Mouse (Mus musculus) lung, postnatal 0 days (tissue): ENCODE results near the gene Trp53bp2. TPM values are rescaled to one million over a fixed set of nuclear protein-coding genes. Genes with fewer than 3 reads are reported as not detected.
A peak's percentile ranks its signal among the peaks of the same experiment; 100 is the strongest.

Experiments
- ATAC-seq: fragments of 200-750 bp; cut with Nextera tagmentation; 2 replicates; pipeline ENCODE4 v1.8.0; 2017; ENCODE audit warnings: moderate library complexity
- DNase-seq: peaks from one replicate; pipeline ENCODE4 v3.0.0-alpha.2; 2016; ENCODE audit warnings: low spot score
- H3K27ac ChIP-seq: fragments of 300-500 bp; sonication (generic); 2 replicates; pipeline ENCODE4 v1.5.1; 2014; ENCODE audit warnings: antibody characterized with exemption, mild to moderate bottlenecking, low read length, mixed read lengths
- H3K27me3 ChIP-seq: fragments of 300-500 bp; sonication (generic); replicated peaks from 2 replicates; pipeline ENCODE4 v1.6.1; 2014; ENCODE audit warnings: low read length, mixed read lengths; ENCODE audit not compliant: insufficient read depth
- H3K36me3 ChIP-seq: fragments of 300-500 bp; sonication (generic); 2 replicates; pipeline ENCODE4 v1.6.1; 2014; ENCODE audit warnings: low read length, mixed read lengths; ENCODE audit not compliant: insufficient read depth
- H3K4me1 ChIP-seq: fragments of 300-500 bp; sonication (generic); 2 replicates; pipeline ENCODE4 v1.6.1; 2014; ENCODE audit warnings: antibody characterized with exemption, low read depth, low read length, mixed read lengths; ENCODE audit not compliant: insufficient read depth
- H3K4me2 ChIP-seq: fragments of 300-500 bp; sonication (generic); replicated peaks from 2 replicates; pipeline ENCODE4 v1.6.1; 2014; ENCODE audit warnings: low read depth, mild to moderate bottlenecking, low read length, moderate library complexity, mixed read lengths
- H3K4me3 ChIP-seq: fragments of 300-500 bp; sonication (generic); 2 replicates; pipeline ENCODE4 v1.5.1; 2014; ENCODE audit warnings: low read depth, low read length
- H3K9ac ChIP-seq: fragments of 300-500 bp; sonication (generic); replicated peaks from 2 replicates; pipeline ENCODE4 v1.6.1; 2014; ENCODE audit warnings: low read depth, mild to moderate bottlenecking
- H3K9me3 ChIP-seq: fragments of 300-500 bp; sonication (generic); 2 replicates; pipeline ENCODE4 v1.6.1; 2016; ENCODE audit warnings: low read length, mixed read lengths
- CTCF ChIP-seq: IDR thresholded peaks from 2 replicates; pipeline ENCODE4 v1.5.1; 2016; ENCODE audit warnings: antibody characterized with exemption, mild to moderate bottlenecking
- EP300 ChIP-seq: IDR thresholded peaks from 2 replicates; pipeline ENCODE4 v1.6.1; 2016; ENCODE audit warnings: antibody characterized with exemption, mild to moderate bottlenecking, control low read depth
- WGBS: fragments of 180-500 bp; shearing (Covaris S2); extraction: QIAGEN DNeasy Blood & Tissue Kit; methylation state at CpG from one replicate; pipeline ENCODE4 v1.1.7; 2014; 5-methylcytosine and 5-hydroxymethylcytosine counted together
- polyA plus RNA-seq: library from polyadenylated mRNA; unstranded; fragments of >200 nt; fragmentation: Nextera tagmentation; extraction: Ambion mirVana; gene quantifications from 2 replicates; pipeline ENCODE4 v1.2.1, GENCODE M21; 2015

The Trp53bp2 gene
- polyA plus RNA-seq, 1 experiment from 2014 or later, result 27.0 TPM

DNA sequence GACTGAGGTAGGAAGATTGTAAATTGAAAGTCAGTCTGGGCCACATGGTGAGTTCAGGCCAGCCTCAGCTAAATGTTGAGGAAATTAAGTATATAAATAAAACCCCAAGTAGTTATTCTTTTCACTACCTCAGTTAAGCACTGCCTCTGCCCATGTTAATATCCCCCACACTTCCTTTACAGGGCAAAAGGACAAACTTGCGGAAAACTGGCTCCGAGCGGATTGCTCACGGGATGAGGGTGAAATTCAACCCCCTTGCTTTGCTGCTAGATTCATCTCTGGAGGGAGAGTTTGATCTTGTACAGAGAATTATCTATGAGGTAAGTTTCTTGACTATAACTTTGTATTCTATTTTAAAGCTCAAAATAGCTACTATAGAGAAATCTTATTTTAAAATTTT lies 43.5 kb downstream of the Trp53bp2 start:
- no peak overlapping the region for H3K9ac ChIP-seq

DNA sequence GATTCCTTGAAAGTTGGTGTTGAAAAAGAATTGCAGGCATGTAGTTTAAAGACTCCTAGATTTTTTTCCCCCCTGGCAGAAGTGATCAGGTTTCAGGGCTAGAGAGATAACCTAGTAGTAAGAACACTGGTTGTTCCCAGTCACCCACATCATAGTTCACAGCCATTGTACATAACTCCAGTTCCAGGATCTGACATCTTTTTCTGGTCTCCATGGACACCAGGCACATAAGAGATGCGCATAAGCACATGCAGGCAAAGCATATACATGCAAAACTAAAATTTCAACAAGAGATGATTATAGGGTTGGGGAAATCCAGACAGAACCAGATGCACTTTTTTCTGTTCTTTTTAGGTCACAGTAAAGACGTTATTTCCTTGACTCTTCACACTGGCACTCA lies 46.1 kb downstream of the Trp53bp2 start:
- no peak for DNase-seq
- Histone ChIP-seq H3K36me3 (peaks cover 19% of the 10 kb centered on the region; the same call in 1 of the 2 replicates), H3K4me2 (no peak overlapping the region)

More for the DNA sequence above, 43.5 kb downstream of the Trp53bp2 start:
- Histone ChIP-seq H3K9me3 (no peaks in the 10 kb centered on the region), H3K36me3 (peaks cover 27% of the 10 kb centered on the region; the same call in 1 of the 2 replicates), H3K27me3 (no peaks in the 10 kb centered on the region), H3K27ac (no peak overlapping the region), H3K4me1 (no peaks in the 10 kb centered on the region), H3K4me2 (no peak overlapping the region), H3K4me3 (no peak overlapping the region)
- DNase-seq (no peak), ATAC-seq (no peak)
- 58% methylated on average over 4 of the region's 4 CpGs for WGBS
- TF ChIP-seq EP300 (no peak), CTCF (no peak)

DNA sequence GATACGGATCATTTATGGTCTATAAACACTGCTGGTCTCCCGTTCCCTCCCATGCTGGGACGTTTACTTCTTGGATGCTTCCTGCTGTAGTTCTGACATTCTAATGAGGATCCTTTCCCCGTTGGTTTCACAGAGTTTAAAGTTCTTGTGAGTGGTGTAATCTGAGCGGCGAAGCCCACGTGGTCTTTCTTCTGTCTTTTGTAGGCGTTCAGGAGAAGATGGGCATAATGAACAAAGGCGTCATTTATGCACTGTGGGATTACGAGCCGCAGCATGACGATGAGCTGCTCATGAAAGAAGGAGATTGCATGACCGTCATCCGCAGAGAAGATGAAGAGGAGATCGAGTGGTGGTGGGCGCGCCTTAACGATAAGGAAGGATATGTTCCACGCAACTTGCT lies 49.6 kb downstream of the Trp53bp2 start:
- TF ChIP-seq EP300 (no peak), CTCF (no peak)
- no peak overlapping the region for H3K27ac ChIP-seq
- H3K9me3 ChIP-seq, result no peaks in the 10 kb centered on the region
- DNase-seq (no peak), ATAC-seq (no peak)
- no peak overlapping the region for H3K4me2 ChIP-seq
- no peak overlapping the region for H3K4me3 ChIP-seq
- H3K27me3 ChIP-seq, result no peaks in the 10 kb centered on the region
- WGBS, result 86% methylated on average over 19 of the region's 19 CpGs
- peaks cover 19% of the 10 kb centered on the region; the same call in 1 of the 2 replicates for H3K36me3 ChIP-seq
- H3K9ac ChIP-seq, result no peak overlapping the region
- H3K4me1 ChIP-seq, result no peaks in the 10 kb centered on the region

More for the DNA sequence above, 46.1 kb downstream of the Trp53bp2 start:
- Histone ChIP-seq H3K27ac (no peak overlapping the region), H3K4me3 (no peak overlapping the region), H3K27me3 (no peaks in the 10 kb centered on the region), H3K9me3 (no peaks in the 10 kb centered on the region), H3K4me1 (no peaks in the 10 kb centered on the region), H3K9ac (no peak overlapping the region)
- no peak for TF ChIP-seq EP300
- no peak for ATAC-seq
- 79% methylated on average over 2 of the region's 2 CpGs for whole genome bisulfite sequencing

DNA sequence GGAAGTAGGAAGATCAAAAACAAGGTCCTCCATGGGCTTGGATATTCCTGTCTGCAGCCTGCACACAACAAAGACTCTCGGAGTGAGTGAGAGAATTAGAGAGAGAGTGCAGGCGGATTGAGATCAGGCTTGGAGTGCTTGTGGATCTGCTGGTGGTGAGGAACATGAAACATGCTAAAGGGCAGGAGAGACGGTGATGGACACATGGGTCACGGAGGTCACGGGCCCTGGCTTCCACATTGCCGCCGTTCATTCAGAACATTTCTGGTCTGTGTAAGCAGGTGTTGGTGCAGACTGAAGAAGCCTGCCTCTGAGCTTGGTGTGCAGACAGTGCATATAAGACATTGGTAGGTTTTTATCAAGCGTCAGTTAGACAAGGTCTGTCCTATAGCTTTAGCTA lies 50.5 kb downstream of the Trp53bp2 start:
- Histone ChIP-seq H3K9me3 (no peaks in the 10 kb centered on the region), H3K27ac (no peak overlapping the region), H3K4me3 (no peak overlapping the region), H3K27me3 (no peaks in the 10 kb centered on the region), H3K4me2 (no peak overlapping the region), H3K36me3 (peaks cover 18% of the 10 kb centered on the region; the same call in 1 of the 2 replicates), H3K9ac (no peak overlapping the region), H3K4me1 (no peaks in the 10 kb centered on the region)
- no peak for ATAC-seq
- TF ChIP-seq EP300, result no peak
- TF ChIP-seq CTCF, result no peak
- no peak for DNase-seq
- WGBS, result 74% methylated on average over 8 of the region's 8 CpGs

DNA sequence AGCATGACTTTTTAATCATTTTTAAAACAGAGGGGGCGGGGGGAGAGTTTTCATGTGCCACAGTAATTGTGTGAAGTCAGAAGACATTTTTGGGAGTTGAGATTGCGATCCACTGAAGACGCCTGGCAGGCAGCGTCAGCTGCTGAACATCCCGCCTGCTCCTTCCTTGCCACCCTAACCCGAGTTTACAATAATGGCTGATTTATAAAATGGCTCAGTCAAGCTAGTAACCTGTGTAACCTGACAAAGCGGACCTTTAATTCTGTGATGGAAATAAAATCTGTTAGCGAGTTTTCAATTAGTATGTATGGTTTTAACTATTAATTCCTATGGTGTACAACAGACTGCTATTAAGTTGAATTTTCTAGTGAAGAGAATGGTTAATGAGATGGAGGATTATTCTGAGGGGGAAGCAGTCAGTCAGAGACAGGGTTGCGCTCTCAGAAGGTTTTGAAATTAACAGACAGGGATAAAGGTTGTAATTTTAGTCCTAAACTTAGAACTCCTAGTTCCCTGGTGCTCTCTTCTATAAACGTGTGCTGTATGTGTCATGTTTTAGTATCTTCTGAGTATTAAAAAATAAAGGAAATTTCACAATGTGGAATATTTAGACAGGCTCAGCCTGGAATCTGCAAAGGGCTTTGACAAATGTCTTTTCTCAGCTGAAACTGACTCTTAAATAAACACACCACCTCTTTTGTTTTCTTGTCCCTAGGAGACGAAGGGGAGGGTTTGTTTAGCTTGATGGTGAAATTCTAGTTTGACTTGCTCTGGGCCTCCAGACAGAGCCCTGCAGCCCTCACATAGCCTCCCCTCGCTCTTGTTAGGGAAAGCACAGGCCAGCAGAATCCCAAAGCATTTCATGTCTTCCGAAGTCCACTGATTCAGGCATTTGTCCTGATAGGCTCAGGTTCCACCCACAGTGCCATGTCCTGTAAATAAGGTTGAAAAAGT lies 51.6 kb downstream of the Trp53bp2 start:
- Histone ChIP-seq H3K4me2 (no peak overlapping the region), H3K9ac (no peak overlapping the region), H3K27me3 (no peaks in the 10 kb centered on the region), H3K36me3 (peaks cover 15% of the 10 kb centered on the region; the same call in 1 of the 2 replicates), H3K9me3 (no peaks in the 10 kb centered on the region), H3K4me3 (no peak overlapping the region), H3K27ac (peak overlapping the region; percentile 80), H3K4me1 (no peaks in the 10 kb centered on the region)
- ATAC-seq (peak; percentile 89), DNase-seq (peak; percentile 95)
- TF ChIP-seq CTCF, result no peak
- 0 out of 2 replicates have a peak, but pooled peaks have one; percentile 40 for TF ChIP-seq EP300
- WGBS, result 52% methylated on average over 13 of the region's 13 CpGs

DNA sequence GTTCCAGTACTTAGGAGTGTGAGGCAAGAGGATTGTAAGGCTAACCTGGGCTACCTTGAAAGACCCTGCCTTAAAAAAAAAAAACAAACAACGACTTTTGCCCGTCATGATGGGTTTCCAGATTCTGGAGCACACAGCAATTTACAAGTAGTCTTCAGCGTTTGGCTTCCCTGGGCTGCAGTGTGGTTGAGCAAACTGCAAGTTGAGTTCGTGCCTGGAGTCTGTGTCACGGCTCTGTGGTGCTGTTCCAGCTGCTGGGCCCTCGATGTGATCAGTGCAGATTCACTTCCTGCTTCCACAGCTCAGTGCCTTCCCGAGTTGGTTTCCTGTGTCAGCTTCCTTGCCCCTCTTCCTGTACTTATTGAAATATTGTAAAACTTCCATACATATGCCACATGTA lies 52.3 kb downstream of the Trp53bp2 start:
- Histone ChIP-seq H3K9me3 (no peaks in the 10 kb centered on the region), H3K9ac (no peak overlapping the region), H3K4me2 (no peak overlapping the region), H3K4me3 (no peak overlapping the region), H3K27ac (peak overlapping the region; percentile 80), H3K36me3 (peaks cover 15% of the 10 kb centered on the region; the same call in 1 of the 2 replicates), H3K4me1 (no peaks in the 10 kb centered on the region), H3K27me3 (no peaks in the 10 kb centered on the region)
- 9% methylated on average over 7 of the region's 7 CpGs for WGBS
- peak; percentile 73 for ATAC-seq
- peak; percentile 78 for DNase-seq
- TF ChIP-seq EP300 (no peak), CTCF (no peak)
